Mouse (Mus musculus) telencephalon, adult 2 months (tissue): ENCODE measurements around the gene Cc2d2b.

Experiments used
- DNase-seq: peaks from one replicate; pipeline ENCODE4 v3.0.0-alpha.2; 2011; ENCODE audit warnings: low read depth, low spot score

The Cc2d2b gene

DNA sequence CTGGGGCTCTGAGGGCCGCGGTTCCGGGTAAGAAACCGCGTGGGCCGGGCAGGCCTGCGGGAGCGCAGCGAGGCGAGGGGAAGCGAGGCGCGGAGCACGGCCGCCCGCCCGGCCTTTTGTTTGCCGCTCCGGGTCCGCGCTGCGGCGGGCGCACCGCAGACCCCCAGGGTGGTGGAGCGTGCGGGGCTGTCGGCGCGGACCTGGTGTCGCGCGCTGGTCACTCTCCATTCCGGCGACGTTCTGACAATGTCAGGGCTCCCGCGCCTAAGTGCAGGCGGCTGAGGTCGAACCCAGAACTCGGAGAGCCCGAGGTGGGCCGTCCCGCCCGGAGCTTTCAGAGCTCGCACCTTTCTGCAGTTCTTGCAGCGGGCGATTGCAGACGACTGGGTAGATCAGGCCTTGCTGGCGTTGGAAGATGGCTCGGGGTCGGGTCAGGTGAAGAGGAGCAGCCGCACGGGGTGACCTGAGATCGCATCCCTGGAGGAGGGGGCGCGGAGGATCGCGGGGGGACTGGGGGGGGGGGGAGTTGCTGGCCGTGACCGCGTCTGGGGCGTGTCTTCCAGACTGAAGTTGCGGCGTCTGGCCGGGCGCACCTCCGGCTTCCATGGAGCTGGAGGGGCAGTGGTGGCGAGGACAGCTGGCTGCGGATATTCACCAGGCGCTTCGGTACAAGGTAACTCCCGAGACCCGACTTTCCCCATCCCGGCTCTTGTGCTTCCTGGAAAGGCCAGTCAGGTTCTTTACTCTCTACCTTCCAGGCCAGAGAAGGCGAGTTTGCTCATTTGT, 83.1 kb downstream of the Cc2d2b start:
- DNase-seq, result no peak

DNA sequence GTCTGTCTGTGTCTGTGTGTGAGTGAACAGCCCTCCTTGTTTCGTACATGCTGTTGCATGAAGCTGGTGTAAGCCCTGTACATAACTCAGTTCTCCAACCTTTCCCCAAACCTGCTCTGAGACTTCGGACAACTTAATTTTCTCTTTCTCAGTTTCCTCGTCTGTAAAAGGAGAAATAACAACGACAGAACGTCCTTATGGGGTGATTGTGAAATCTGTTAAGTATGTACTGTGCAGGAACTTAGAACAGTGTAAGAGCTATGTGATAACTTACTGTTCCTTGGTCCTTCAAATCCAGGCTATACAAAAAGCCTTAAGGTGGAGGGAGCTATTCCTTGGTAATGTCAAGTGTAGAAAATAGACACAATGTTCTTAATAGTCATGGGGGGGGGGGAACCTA, 83.8 kb downstream of the Cc2d2b start:
- no peak for DNase-seq

DNA sequence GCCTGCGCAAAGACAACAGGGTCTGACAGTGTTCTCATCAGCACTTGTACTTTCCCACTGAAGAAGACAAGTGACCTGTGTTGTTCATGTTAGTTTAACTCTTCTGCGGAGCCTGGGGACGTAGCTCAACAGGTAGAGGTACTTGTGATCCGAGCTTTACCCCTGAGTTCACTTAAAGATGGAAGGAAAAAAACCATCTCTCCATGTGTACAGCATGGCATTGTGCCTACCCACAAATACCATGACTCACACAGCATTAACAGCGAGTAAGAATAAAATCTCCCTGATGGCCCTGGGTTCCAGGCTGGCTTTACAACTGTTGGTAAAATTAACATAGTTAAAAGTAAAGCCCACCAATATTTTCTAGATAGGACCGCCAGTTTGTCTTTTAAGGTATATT, 85.9 kb downstream of the Cc2d2b start:
- DNase-seq, result no peak

DNA sequence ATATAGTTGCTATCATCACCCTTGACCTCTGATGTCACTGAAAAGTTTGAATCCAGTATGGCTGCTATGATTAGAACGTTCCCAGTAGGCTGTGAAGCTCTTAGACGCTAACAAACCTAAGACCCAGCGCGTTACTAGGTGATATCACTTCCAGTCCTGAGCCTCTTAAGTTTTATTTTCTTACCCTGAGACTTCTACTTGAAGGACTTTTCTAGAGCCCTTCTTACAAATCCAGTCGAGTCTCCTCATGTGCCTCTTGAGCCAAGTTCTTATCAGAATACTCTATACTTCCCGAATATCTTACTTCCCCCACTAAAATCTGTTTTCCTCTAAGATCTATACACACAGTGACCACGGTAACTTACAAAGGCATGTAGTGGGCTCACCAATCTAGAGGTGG, 89.7 kb downstream of the Cc2d2b start:
- no peak for DNase-seq

GRCm38 (mm10) chr19:40840303-40840702, 91.8 kb downstream of the Cc2d2b start:
- DNase-seq, result no peak

DNA sequence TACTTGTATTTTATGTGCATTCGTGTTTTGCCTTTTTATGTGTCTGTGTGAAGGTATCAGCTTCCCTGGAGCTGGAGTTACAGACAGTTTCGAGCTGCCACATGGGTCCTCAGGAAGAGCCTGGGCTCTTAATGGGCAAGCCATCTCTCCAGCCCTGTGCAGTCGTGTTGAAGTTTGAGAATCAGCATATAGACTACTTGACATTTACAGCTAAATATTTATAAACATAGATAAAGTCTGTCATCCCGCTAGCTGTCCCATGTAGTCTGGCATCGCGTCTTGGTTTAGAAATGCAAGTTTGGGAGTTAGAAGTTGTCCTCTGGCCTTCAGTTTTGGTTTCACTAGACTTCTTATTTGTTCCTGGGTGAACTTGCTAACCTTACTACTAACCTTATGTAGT, 92.5 kb downstream of the Cc2d2b start:
- DNase-seq, result no peak

- no peak for DNase-seq
These were observed 93.0 kb downstream of the Cc2d2b start for GRCm38 (mm10) chr19:40841593-40841992.

- no peak for DNase-seq
These were observed 96.2 kb downstream of the Cc2d2b start for GRCm38 (mm10) chr19:40844731-40845130.

DNA sequence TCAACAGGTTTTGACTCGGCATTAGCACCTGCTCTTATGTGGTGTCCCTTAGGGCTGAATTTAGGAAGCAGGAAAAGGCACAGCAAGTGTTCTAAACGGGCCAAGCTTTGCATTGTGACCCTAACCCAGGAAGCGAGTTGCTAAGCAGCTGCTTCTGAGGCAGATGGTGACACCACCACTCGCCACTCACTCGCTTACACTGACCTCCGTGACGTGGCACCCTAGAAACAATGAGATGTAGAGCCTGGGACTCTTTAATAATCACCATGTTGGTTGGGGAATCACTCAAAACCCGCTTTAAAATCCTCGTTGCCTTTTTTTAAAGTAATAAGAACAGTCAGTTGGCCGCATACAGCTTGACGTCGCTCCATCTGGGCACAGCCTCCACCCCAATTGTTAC, 100.8 kb downstream of the Cc2d2b start:
- no peak for DNase-seq

DNA sequence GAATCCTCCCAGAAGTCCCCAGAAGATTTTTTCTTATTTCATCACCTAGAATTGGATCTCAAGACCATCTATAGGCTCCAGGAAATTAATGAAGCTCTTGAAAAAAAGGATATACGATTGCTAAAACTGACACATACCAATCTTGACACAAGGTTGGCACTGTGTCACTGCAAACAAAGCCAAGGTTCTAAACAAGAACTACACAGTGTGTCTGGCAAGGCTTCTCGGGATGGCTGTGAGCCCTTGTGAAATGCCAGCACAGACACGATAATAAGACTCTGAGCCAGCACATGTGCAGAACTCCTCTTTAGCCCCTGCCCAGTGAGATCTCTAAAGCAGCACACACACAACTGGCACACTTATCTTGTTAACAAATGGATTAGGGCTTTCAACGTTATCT, 111.0 kb downstream of the Cc2d2b start:
- peak; percentile 39 for DNase-seq

GRCm38 (mm10) chr19:40868284-40868683, 119.7 kb downstream of the Cc2d2b start:
- no peak for DNase-seq

DNA sequence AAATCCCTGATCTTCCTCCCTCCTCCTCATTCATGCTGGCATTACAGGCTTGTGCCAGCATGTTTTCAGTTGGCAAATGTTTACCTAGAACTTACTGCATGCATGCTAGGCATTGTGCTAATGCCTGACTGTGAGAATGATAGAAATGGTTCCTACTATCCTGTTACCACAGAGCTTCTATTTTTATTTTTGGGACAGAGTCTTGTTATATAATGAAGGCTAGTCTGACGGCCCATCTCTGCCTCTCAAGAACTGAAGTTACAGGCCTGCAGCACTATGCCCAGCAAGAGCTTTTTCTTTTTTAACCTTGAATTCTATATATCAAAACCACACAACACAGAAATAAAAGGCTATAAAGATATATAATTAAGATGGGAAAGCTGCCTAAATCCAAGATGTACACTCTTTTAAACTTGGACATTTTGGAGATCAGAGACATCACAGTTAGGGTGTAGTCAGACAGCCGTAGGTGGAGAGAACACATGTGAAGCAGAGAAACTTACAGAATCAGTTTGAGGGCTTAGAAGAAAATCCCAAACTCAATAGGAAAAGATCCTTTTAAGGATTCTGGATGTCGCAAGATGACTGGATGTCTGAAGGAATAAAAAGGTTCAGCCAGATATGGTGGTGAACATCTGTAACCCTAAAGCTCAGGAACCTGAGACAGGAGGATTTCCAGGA, 121.0 kb downstream of the Cc2d2b start:
- peak; percentile 52 for DNase-seq

DNA sequence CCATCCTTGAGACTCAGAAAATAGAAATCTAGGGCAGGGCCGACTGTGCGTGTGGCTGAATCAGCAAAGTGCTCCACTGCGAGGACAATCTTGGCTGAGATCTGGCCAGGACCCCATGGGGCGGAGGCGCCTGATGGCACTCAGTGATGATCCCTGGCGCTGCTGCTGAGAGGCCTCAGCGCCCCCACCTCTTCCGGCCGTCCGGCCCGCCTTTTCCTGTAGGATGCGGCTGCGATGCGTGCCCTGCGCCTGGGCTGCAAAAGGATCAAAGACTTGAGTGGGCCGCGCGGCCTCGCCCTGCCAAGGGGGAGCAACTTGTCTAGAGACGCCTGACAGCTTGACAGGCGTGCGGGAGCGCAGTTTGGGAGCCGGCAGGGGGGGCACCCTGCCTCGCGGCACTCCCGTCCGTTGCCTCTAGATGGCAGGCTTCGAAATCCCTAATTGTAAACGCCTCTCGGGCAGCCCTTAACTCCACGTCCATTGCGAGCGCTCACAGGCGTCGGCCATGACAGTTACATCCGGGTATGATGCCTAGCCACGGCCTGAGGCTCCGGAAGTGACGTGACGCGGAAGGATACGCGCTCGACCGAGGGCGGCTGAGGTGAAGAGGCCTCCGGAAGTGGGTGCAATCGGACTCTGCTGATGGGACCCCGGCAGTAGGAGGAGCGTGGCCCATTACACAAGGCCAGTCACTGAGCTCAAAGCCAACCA, 124.6 kb downstream of the Cc2d2b start:
- peak; percentile 94 for DNase-seq
